Mouse (Mus musculus) thymus, adult 2 months (tissue): ENCODE results near the gene Dusp27.

ENCODE experiments used
- CTCF ChIP-seq: fragments of 200-500 bp; IDR thresholded peaks from 2 replicates; pipeline ENCODE4 v1.5.1; 2012; ENCODE audit warnings: mild to moderate bottlenecking, control low read depth, low read length, moderate library complexity, borderline replicate concordance; ENCODE audit not compliant: control insufficient read depth, poor library complexity, insufficient read depth; ENCODE audit errors: extremely low read depth
- POLR2A ChIP-seq: fragments of 200-500 bp; IDR thresholded peaks from 2 replicates; pipeline ENCODE4 v1.6.1; 2012; ENCODE audit warnings: mild to moderate bottlenecking, low read length, control low read depth, moderate library complexity; ENCODE audit not compliant: control insufficient read depth, poor library complexity, insufficient read depth; ENCODE audit errors: extremely low read depth

- TF ChIP-seq CTCF = no peak
- TF ChIP-seq POLR2A = no peak
Measured at GRCm38 (mm10) chr1:166123045-166123444, 4.7 kb downstream of the Dusp27 start.
